Mouse (Mus musculus): ENCODE data around the gene Cops2.

DNA sequence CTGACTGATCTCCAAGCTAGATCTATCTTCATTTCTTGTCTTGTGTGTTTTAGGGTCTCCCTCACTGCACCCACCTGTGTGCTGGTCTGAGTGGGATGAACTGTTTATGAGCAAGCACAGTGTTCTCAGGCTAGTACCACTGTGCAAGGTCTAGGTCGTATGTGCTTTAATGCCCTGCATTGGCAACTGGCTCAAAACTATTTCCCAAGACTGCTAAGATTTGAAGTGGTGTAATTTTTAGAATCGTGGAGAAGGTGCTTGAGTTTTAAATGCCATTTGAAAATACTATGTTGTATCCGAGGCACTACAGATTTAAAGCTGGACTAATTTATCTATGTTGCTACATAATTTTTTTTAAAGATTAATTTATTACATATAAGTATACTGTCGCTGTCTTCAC, 31.0 kb downstream of the Cops2 start:
- TF ChIP-seq CTCF (IDR thresholded peaks at IDR 0.05; ENCODE audit: borderline replicate concordance, insufficient read depth, low read length) (no peak), POLR2A (IDR thresholded peaks at IDR 0.05; ENCODE audit: low read depth, low read length) (no peak)

Data from embryonic fibroblast, embryonic 13.5 days (primary cell).